Mouse (Mus musculus): ENCODE results near the gene Wdr66. TPM values are rescaled to one million over a fixed set of nuclear protein-coding genes. Genes with fewer than 3 reads are reported as not detected.

The Wdr66 gene
- polyA plus RNA-seq, 1 experiment from 2014 or later = 5.6 TPM

- no peak for ATAC-seq (ENCODE audit: low FRiP score)
- Histone ChIP-seq H3K36me3 (ENCODE audit: control insufficient read depth, insufficient read depth, low read length) (no peaks in the 10 kb centered on the region), H3K4me1 (replicated peaks; ENCODE audit: control insufficient read depth, insufficient read depth, low read length) (peaks cover 5% of the 10 kb centered on the region), H3K4me3 (ENCODE audit: low read depth, low read length) (no peak overlapping the region), H3K27ac (ENCODE audit: low read depth, low read length) (no peak overlapping the region), H3K27me3 (ENCODE audit: control insufficient read depth, insufficient read depth, low read length) (no peaks in the 10 kb centered on the region), H3K4me2 (replicated peaks; ENCODE audit: low read depth, low read length) (no peak overlapping the region), H3K9ac (ENCODE audit: low read depth, low read length) (no peak overlapping the region), H3K9me3 (ENCODE audit: control insufficient read depth, low read length) (no peaks in the 10 kb centered on the region)
- DNase-seq (ENCODE audit: low spot score) = no peak
- WGBS = 73% methylated on average over 8 of the region's 8 CpGs
These were observed 48.7 kb downstream of the Wdr66 start for GRCm38 (mm10) chr5:123300496-123301034.

- DNase-seq (ENCODE audit: low spot score) (peak; percentile 75), ATAC-seq (ENCODE audit: low FRiP score) (0 out of 2 replicates have a peak, but pooled peaks have one; percentile 67)
- no peak overlapping the region for H3K4me3 ChIP-seq (ENCODE audit: low read depth, low read length)
- no peaks in the 10 kb centered on the region for H3K27me3 ChIP-seq (ENCODE audit: control insufficient read depth, insufficient read depth, low read length)
- H3K27ac ChIP-seq (ENCODE audit: low read depth, low read length) = no peak overlapping the region; the same call in 1 of the 2 replicates
- 28% methylated on average over 20 of the region's 20 CpGs for WGBS
- no peak overlapping the region for H3K9ac ChIP-seq (ENCODE audit: low read depth, low read length)
- H3K4me1 ChIP-seq (replicated peaks; ENCODE audit: control insufficient read depth, insufficient read depth, low read length) = peaks cover 5% of the 10 kb centered on the region
- H3K9me3 ChIP-seq (ENCODE audit: control insufficient read depth, low read length) = no peaks in the 10 kb centered on the region
- H3K36me3 ChIP-seq (ENCODE audit: control insufficient read depth, insufficient read depth, low read length) = no peaks in the 10 kb centered on the region
- 0 out of 2 replicates have a peak overlapping the region, but pooled peaks have one; percentile 3 for H3K4me2 ChIP-seq (replicated peaks; ENCODE audit: low read depth, low read length)
These were observed 50.0 kb downstream of the Wdr66 start for GRCm38 (mm10) chr5:123301780-123302521.

GRCm38 (mm10) chr5:123307630-123308282, 55.9 kb downstream of the Wdr66 start:
- Histone ChIP-seq H3K4me3 (ENCODE audit: low read depth, low read length) (no peak overlapping the region), H3K36me3 (ENCODE audit: control insufficient read depth, insufficient read depth, low read length) (no peaks in the 10 kb centered on the region), H3K4me1 (replicated peaks; ENCODE audit: control insufficient read depth, insufficient read depth, low read length) (no peaks in the 10 kb centered on the region), H3K9ac (ENCODE audit: low read depth, low read length) (no peak overlapping the region), H3K4me2 (replicated peaks; ENCODE audit: low read depth, low read length) (no peak overlapping the region), H3K27ac (ENCODE audit: low read depth, low read length) (no peak overlapping the region), H3K27me3 (ENCODE audit: control insufficient read depth, insufficient read depth, low read length) (peaks cover 3% of the 10 kb centered on the region; the same call in 1 of the 2 replicates), H3K9me3 (ENCODE audit: control insufficient read depth, low read length) (no peaks in the 10 kb centered on the region)
- WGBS = 75% methylated on average over 18 of the region's 18 CpGs
- no peak for DNase-seq (ENCODE audit: low spot score)
- no peak for ATAC-seq (ENCODE audit: low FRiP score)

DNA sequence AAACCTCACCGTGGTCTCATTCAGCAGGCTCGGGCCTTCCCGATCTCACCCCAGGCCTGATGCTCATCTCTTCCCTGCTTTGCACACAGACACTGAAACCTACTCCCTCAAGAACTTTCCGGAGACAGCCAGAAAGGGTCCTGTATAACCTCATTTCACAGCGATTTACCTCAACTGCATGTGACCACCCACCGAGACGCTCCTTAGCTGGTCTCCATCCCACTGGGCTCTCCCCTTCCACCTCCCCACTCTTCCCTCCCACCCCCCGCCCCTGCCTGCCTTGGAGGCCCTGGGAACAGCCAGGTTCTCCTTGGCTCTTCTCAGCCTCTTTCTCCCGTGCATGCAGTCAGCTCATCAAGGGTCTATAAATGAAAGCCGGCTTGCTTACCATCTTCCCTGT, 57.9 kb downstream of the Wdr66 start:
- 41% methylated on average over 10 of the region's 10 CpGs for WGBS
- H3K4me3 ChIP-seq (ENCODE audit: low read depth, low read length) = no peak overlapping the region
- H3K9ac ChIP-seq (ENCODE audit: low read depth, low read length) = no peak overlapping the region
- H3K27me3 ChIP-seq (ENCODE audit: control insufficient read depth, insufficient read depth, low read length) = peaks cover 3% of the 10 kb centered on the region; the same call in 1 of the 2 replicates
- no peaks in the 10 kb centered on the region for H3K36me3 ChIP-seq (ENCODE audit: control insufficient read depth, insufficient read depth, low read length)
- H3K4me1 ChIP-seq (replicated peaks; ENCODE audit: control insufficient read depth, insufficient read depth, low read length) = no peaks in the 10 kb centered on the region
- no peak for ATAC-seq (ENCODE audit: low FRiP score)
- no peak overlapping the region for H3K27ac ChIP-seq (ENCODE audit: low read depth, low read length)
- H3K9me3 ChIP-seq (ENCODE audit: control insufficient read depth, low read length) = no peaks in the 10 kb centered on the region
- no peak for DNase-seq (ENCODE audit: low spot score)
- H3K4me2 ChIP-seq (replicated peaks; ENCODE audit: low read depth, low read length) = no peak overlapping the region

GRCm38 (mm10) chr5:123310221-123310620, 58.3 kb downstream of the Wdr66 start:
- ATAC-seq (ENCODE audit: low FRiP score) = no peak
- DNase-seq (ENCODE audit: low spot score) = no peak
- Histone ChIP-seq H3K9ac (ENCODE audit: low read depth, low read length) (no peak overlapping the region), H3K36me3 (ENCODE audit: control insufficient read depth, insufficient read depth, low read length) (no peaks in the 10 kb centered on the region), H3K27ac (ENCODE audit: low read depth, low read length) (no peak overlapping the region), H3K4me3 (ENCODE audit: low read depth, low read length) (no peak overlapping the region), H3K4me2 (replicated peaks; ENCODE audit: low read depth, low read length) (no peak overlapping the region), H3K27me3 (ENCODE audit: control insufficient read depth, insufficient read depth, low read length) (peaks cover 3% of the 10 kb centered on the region; the same call in 1 of the 2 replicates), H3K4me1 (replicated peaks; ENCODE audit: control insufficient read depth, insufficient read depth, low read length) (no peaks in the 10 kb centered on the region), H3K9me3 (ENCODE audit: control insufficient read depth, low read length) (no peaks in the 10 kb centered on the region)
- 60% methylated on average over 7 of the region's 7 CpGs for WGBS

DNA sequence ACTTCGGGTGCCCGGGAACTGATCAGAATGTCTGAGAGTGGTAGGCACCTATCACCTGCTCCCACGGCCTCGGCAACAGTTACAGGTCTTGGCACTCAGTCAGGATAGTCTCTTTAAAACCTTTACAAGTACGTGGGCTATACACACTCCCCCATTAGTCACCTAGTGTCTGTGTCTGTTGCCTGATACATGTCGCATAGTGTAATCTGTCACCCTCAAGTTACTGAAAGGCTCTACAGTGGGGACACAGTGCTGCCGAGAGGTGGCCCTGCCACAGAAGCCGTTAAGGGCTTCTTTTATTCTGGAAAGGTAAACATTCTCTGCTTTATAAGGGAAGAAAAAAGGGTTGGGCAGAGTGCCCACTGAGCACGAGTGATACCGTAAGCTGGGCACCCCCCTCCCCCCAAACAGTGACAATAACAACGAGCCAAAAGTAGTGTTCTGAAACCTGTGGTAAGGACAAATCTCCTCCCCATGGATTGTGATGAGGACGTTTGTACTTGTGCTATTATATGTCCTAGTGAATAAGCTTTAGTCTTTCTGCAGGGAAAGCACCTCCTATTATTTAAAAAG, 61.2 kb downstream of the Wdr66 start:
- peaks cover 7% of the 10 kb centered on the region for H3K4me1 ChIP-seq (replicated peaks; ENCODE audit: control insufficient read depth, insufficient read depth, low read length)
- ATAC-seq (ENCODE audit: low FRiP score) (no peak), DNase-seq (ENCODE audit: low spot score) (no peak)
- no peaks in the 10 kb centered on the region for H3K36me3 ChIP-seq (ENCODE audit: control insufficient read depth, insufficient read depth, low read length)
- H3K27ac ChIP-seq (ENCODE audit: low read depth, low read length) = no peak overlapping the region
- no peaks in the 10 kb centered on the region for H3K9me3 ChIP-seq (ENCODE audit: control insufficient read depth, low read length)
- no peak overlapping the region for H3K9ac ChIP-seq (ENCODE audit: low read depth, low read length)
- H3K4me3 ChIP-seq (ENCODE audit: low read depth, low read length) = no peak overlapping the region
- no peak overlapping the region for H3K4me2 ChIP-seq (replicated peaks; ENCODE audit: low read depth, low read length)
- peaks cover 3% of the 10 kb centered on the region; the same call in 1 of the 2 replicates for H3K27me3 ChIP-seq (ENCODE audit: control insufficient read depth, insufficient read depth, low read length)
- WGBS = 67% methylated on average over 12 of the region's 12 CpGs

DNA sequence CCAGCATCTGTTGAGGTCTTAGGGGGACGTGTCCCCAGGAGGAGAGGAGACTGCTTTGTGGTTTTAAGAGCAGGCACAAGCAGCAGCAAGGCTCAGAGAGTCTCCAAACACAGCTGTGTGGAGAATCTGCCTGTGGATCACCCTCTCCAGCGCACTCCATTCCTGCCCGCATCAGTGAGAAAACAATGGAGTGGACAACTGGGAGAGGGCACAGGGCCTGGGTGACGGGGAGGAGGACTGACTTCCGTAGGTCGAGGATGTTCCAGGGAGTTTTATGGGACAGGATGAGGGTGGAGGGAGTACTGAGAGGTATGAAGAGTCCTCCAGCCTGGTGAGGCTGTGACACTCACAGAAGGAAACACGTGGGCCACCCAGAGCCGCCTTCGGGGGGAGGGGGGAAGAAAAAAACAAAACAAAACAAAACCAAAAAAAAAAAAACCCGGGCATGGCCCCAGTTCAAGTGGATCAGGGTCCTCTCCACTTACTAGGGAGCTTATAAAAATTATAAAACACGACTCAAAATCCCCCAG, 62.0 kb downstream of the Wdr66 start:
- no peak overlapping the region for H3K9ac ChIP-seq (ENCODE audit: low read depth, low read length)
- H3K9me3 ChIP-seq (ENCODE audit: control insufficient read depth, low read length) = no peaks in the 10 kb centered on the region
- peaks cover 7% of the 10 kb centered on the region for H3K4me1 ChIP-seq (replicated peaks; ENCODE audit: control insufficient read depth, insufficient read depth, low read length)
- no peaks in the 10 kb centered on the region for H3K36me3 ChIP-seq (ENCODE audit: control insufficient read depth, insufficient read depth, low read length)
- 53% methylated on average over 11 of the region's 11 CpGs for WGBS
- ATAC-seq (ENCODE audit: low FRiP score) (no peak), DNase-seq (ENCODE audit: low spot score) (no peak)
- peaks cover 3% of the 10 kb centered on the region; the same call in 1 of the 2 replicates for H3K27me3 ChIP-seq (ENCODE audit: control insufficient read depth, insufficient read depth, low read length)
- no peak overlapping the region for H3K4me2 ChIP-seq (replicated peaks; ENCODE audit: low read depth, low read length)
- H3K4me3 ChIP-seq (ENCODE audit: low read depth, low read length) = no peak overlapping the region
- no peak overlapping the region for H3K27ac ChIP-seq (ENCODE audit: low read depth, low read length)

GRCm38 (mm10) chr5:123315219-123315866, 63.4 kb downstream of the Wdr66 start:
- no peak overlapping the region for H3K4me3 ChIP-seq (ENCODE audit: low read depth, low read length)
- DNase-seq (ENCODE audit: low spot score) (peak; percentile 54), ATAC-seq (ENCODE audit: low FRiP score) (no peak)
- 32% methylated on average over 10 of the region's 10 CpGs for WGBS
- no peak overlapping the region for H3K9ac ChIP-seq (ENCODE audit: low read depth, low read length)
- H3K27me3 ChIP-seq (ENCODE audit: control insufficient read depth, insufficient read depth, low read length) = no peaks in the 10 kb centered on the region
- peak overlapping the region; percentile 42; the same call in 1 of the 2 replicates for H3K27ac ChIP-seq (ENCODE audit: low read depth, low read length)
- no peaks in the 10 kb centered on the region for H3K36me3 ChIP-seq (ENCODE audit: control insufficient read depth, insufficient read depth, low read length)
- H3K9me3 ChIP-seq (ENCODE audit: control insufficient read depth, low read length) = no peaks in the 10 kb centered on the region
- H3K4me1 ChIP-seq (replicated peaks; ENCODE audit: control insufficient read depth, insufficient read depth, low read length) = peaks cover 7% of the 10 kb centered on the region
- no peak overlapping the region for H3K4me2 ChIP-seq (replicated peaks; ENCODE audit: low read depth, low read length)
